Mouse (Mus musculus): ENCODE measurements at regions not wholly inside any gene's neighbourhood (a gene's known extent, or its start where the extent isn't known, plus 50 kb on each side); places are given as distances from the start of the nearest gene placed in this dataset.

DNA sequence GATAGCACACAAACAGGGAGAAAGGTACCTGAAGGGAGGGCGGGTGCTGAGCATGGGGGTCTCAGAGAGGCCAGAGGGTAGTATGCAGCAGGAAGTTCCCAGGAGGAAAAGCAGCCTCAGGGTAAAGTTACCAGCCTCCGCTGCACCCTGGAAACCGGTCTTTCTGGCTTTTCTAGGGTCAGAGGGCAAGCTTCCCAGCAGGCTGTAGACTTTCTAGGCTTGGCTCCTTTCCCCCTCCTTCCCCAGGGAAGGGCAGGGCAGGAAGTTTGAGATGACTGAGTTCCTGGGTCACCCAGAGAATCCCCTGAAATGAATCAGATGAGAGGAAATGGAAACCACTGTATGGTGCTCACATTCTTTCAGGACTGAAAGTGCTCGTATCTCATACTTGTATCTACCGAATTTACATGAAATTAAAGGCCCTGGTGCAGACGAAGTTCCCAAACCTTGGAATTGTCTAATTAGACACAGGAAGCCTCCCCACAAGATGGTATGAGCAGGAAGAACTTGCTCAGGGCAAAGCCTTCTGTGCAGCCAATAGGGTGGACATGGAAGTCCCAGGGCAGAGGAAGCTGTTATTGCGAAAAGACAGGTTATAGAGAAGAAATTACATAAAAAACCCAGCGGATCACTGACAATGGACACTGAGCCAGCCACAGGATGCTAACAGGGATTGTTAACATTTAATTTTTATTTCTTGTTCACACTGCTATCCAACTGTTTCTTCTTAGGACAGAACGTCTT is 114.9 kb downstream of the Bcl2l11 start:
- no peak for ATAC-seq (ENCODE audit: low FRiP score)
- H3K9me3 ChIP-seq (replicated peaks) = no peaks in the 10 kb centered on the region
- H3K36me3 ChIP-seq = no peaks in the 10 kb centered on the region
- no peak overlapping the region for H3K4me3 ChIP-seq (replicated peaks)
- peaks cover 3% of the 10 kb centered on the region; the same call in 1 of the 2 replicates for H3K4me1 ChIP-seq
- no peak overlapping the region for H3K9ac ChIP-seq (replicated peaks)
- no peak overlapping the region for H3K4me2 ChIP-seq
- H3K27ac ChIP-seq (replicated peaks) = no peak overlapping the region
- WGBS = 42% methylated on average over 9 of the region's 9 CpGs
- H3K27me3 ChIP-seq (replicated peaks) = no peaks in the 10 kb centered on the region

DNA sequence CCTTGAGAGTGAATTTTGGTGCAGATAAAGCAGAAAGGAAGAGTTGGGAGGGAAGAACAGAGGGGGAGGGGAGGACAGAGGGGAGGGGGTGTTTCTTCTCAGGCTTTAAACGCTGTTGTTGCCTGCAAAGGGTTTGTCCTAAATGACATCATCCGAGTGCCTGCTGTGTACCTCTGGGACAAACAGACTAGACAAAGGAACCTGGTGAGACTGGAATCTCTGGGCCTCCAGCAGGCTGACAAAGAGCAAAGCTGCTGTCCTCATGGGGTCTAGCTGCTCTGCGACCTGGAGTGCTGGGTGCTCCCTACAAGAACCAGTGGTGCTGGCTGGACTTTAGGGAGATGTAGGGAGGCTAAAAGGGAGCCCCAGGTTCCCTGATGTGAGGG is 115.4 kb downstream of the Bcl2l11 start:
- Histone ChIP-seq H3K36me3 (no peaks in the 10 kb centered on the region), H3K9ac (replicated peaks) (no peak overlapping the region), H3K4me3 (replicated peaks) (no peak overlapping the region), H3K27me3 (replicated peaks) (no peaks in the 10 kb centered on the region), H3K27ac (replicated peaks) (no peak overlapping the region), H3K4me1 (peaks cover 5% of the 10 kb centered on the region; the same call in 1 of the 2 replicates), H3K9me3 (replicated peaks) (no peaks in the 10 kb centered on the region), H3K4me2 (no peak overlapping the region)
- WGBS = 1% methylated on average over 3 of the region's 3 CpGs
- ATAC-seq (ENCODE audit: low FRiP score) = no peak

DNA sequence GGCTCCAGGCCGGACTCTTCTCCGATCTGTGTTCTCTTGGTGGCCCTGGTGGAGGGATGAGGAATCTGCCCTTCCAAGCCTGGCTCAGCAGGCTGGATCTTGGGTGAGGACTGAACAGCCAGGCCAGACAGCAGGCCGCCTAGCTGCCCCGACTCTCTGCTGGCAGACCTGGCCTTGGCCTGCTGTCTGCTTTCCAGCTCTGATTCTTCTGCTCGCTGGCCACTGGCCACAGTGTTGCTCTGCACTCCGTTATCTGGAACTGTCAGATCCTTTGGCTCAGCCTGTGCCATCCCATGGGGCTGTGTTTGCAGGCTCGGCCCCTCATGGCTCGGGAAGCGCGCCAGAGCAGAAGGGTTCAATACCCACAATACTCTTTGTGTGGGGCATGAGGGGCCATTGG is 119.7 kb downstream of the Bcl2l11 start:
- no peaks in the 10 kb centered on the region for H3K36me3 ChIP-seq
- no peak overlapping the region for H3K27ac ChIP-seq (replicated peaks)
- no peak overlapping the region for H3K9ac ChIP-seq (replicated peaks)
- H3K4me2 ChIP-seq = no peak overlapping the region
- H3K9me3 ChIP-seq (replicated peaks) = no peaks in the 10 kb centered on the region
- 51% methylated on average over 10 of the region's 10 CpGs for WGBS
- peak; percentile 83 for ATAC-seq (ENCODE audit: low FRiP score)
- H3K4me3 ChIP-seq (replicated peaks) = no peak overlapping the region
- H3K27me3 ChIP-seq (replicated peaks) = no peaks in the 10 kb centered on the region
- H3K4me1 ChIP-seq = peaks cover 9% of the 10 kb centered on the region; the same call in 1 of the 2 replicates

DNA sequence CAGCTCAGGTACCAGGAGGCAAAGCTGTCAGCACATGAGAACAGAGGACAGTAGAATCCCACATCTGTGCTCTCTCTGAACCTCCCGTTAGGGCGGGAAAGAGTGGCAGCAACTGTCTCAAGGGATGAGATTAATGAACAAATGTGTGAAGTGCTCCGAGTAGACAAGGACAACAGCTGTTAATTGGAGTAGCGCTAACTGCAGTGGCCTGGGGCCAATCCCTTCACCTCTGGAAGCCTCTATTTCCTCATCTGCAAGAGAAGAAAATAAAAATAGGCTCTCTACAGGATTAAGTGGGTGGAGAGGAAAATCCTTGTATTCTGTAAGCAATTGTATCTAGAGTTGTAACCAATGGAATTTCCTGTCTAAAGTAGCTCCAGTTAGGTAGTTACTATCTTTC is 122.1 kb downstream of the Bcl2l11 start:
- 28% methylated on average over 4 of the region's 4 CpGs for WGBS
- Histone ChIP-seq H3K4me3 (replicated peaks) (no peak overlapping the region), H3K36me3 (no peaks in the 10 kb centered on the region), H3K4me1 (peaks cover 9% of the 10 kb centered on the region; the same call in 1 of the 2 replicates), H3K27ac (replicated peaks) (no peak overlapping the region), H3K9me3 (replicated peaks) (no peaks in the 10 kb centered on the region), H3K9ac (replicated peaks) (no peak overlapping the region), H3K4me2 (no peak overlapping the region), H3K27me3 (replicated peaks) (no peaks in the 10 kb centered on the region)
- ATAC-seq (ENCODE audit: low FRiP score) = no peak

DNA sequence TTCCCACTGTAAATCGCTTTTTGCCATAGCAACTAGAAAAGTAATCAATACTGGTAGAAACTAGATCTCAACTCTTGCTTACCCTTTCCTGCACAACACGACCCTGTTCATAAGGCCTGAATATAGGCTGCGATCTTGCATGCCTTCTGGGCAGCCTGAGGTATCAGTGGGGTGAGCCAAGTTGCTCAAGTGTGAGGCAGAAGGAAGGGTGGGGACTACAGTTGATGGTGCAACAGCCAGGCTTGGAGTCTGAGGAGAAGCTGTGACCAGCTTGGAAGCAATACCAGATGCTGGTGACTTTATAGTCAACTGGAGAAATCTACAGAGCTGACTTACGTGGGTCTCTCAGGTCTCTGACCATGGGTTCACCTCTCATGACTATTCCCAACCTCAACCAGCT is 123.3 kb downstream of the Bcl2l11 start:
- H3K27me3 ChIP-seq (replicated peaks) = no peaks in the 10 kb centered on the region
- no peak overlapping the region for H3K27ac ChIP-seq (replicated peaks)
- H3K4me1 ChIP-seq = peaks cover 9% of the 10 kb centered on the region; the same call in 1 of the 2 replicates
- no peak overlapping the region for H3K4me3 ChIP-seq (replicated peaks)
- 95% methylated on average over 4 of the region's 4 CpGs for WGBS
- no peak for ATAC-seq (ENCODE audit: low FRiP score)
- no peak overlapping the region for H3K4me2 ChIP-seq
- H3K36me3 ChIP-seq = no peaks in the 10 kb centered on the region
- no peak overlapping the region for H3K9ac ChIP-seq (replicated peaks)
- no peaks in the 10 kb centered on the region for H3K9me3 ChIP-seq (replicated peaks)

DNA sequence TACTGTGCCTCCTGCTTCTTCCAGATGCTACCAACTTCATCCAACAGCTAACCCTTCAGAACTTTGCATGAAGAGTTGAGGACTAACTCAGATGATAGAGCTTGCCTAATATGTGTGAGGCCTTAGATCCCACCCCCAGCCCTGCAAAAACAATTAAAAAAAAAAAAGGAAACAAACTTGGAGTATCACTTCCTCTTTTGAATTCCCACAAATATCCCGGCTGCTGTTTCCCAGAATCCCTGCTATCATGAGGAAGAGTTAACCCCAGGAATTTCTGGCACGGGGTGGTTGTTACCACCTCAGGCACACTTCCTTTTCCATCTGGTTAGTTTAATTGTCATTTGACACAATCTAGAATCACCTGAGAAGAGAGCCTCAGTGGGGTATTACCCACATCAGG is 123.8 kb downstream of the Bcl2l11 start:
- H3K4me1 ChIP-seq = peaks cover 9% of the 10 kb centered on the region; the same call in 1 of the 2 replicates
- no peak overlapping the region for H3K27ac ChIP-seq (replicated peaks)
- no peak overlapping the region for H3K4me3 ChIP-seq (replicated peaks)
- no peak for ATAC-seq (ENCODE audit: low FRiP score)
- no peaks in the 10 kb centered on the region for H3K27me3 ChIP-seq (replicated peaks)
- WGBS = 96% methylated on average over 2 of the region's 2 CpGs
- no peaks in the 10 kb centered on the region for H3K9me3 ChIP-seq (replicated peaks)
- H3K9ac ChIP-seq (replicated peaks) = no peak overlapping the region
- H3K4me2 ChIP-seq = no peak overlapping the region
- H3K36me3 ChIP-seq = no peaks in the 10 kb centered on the region

DNA sequence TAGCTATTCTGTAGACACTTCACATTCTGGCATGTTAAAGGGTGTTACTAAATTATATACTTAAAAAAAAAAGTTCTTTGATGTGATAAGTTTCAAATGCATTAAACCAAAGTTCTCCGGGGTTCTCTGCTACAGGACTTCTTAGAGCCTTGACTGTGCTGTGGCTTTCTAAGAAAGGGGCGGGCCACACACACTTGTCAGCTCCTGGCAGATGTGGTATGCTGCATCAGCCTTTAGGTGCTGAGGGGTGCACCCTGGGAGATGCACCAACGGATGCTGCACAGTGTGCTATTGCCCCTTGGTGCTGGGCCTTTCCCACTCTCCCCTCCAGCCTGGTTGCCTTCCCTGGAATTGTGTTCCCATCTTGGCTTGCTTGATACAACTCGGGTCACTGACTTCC is 125.0 kb downstream of the Bcl2l11 start:
- WGBS = 88% methylated on average over 4 of the region's 4 CpGs
- H3K4me3 ChIP-seq (replicated peaks) = no peak overlapping the region
- H3K4me1 ChIP-seq = peaks cover 4% of the 10 kb centered on the region; the same call in 1 of the 2 replicates
- no peaks in the 10 kb centered on the region for H3K9me3 ChIP-seq (replicated peaks)
- H3K27ac ChIP-seq (replicated peaks) = no peak overlapping the region
- H3K4me2 ChIP-seq = no peak overlapping the region
- H3K9ac ChIP-seq (replicated peaks) = no peak overlapping the region
- no peak for ATAC-seq (ENCODE audit: low FRiP score)
- no peaks in the 10 kb centered on the region for H3K36me3 ChIP-seq
- H3K27me3 ChIP-seq (replicated peaks) = no peaks in the 10 kb centered on the region

DNA sequence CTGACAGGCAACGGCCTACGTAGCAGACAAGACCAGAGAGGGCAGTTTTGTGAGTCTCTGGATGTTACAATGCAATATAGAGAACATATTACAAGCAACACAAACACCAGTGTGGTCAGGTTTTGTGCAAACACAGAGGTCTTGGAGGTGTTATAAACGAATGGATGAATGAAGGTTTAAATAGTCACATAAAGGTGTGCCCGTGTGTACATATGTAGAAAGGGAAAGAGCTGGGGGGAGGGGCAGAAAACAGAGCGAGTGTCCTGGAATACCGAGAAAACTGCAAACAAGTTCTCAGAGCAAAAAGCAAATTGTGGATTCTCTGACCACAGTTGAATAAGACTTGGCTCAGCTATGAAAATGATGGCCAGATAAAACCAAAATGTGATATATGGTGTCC is 130.8 kb downstream of the Bcl2l11 start:
- Histone ChIP-seq H3K4me3 (replicated peaks) (no peak overlapping the region), H3K27me3 (replicated peaks) (no peaks in the 10 kb centered on the region), H3K27ac (replicated peaks) (no peak overlapping the region), H3K4me2 (no peak overlapping the region), H3K4me1 (no peaks in the 10 kb centered on the region), H3K36me3 (no peaks in the 10 kb centered on the region), H3K9me3 (replicated peaks) (no peaks in the 10 kb centered on the region), H3K9ac (replicated peaks) (no peak overlapping the region)
- 84% methylated on average over 6 of the region's 6 CpGs for WGBS
- ATAC-seq (ENCODE audit: low FRiP score) = no peak

DNA sequence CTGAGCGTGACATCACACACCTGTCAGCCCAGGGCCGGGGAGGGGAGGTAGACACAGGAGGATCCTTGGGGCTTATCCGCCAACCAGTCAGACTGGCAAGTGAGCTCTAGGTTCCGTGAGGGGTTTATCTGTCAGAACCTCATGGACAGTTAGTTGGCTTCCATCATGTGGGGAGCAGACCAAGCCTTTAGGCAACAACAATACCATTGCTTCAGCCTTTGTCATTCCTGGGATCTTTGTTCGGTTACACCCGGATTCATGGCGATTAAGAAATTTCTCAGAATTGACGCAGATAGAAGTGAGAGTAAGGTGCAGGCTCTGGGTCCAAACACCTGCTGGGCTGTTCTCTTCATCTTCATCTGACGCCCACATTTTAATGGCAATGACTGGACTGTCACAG is 131.4 kb downstream of the Bcl2l11 start:
- Histone ChIP-seq H3K36me3 (no peaks in the 10 kb centered on the region), H3K4me2 (no peak overlapping the region), H3K4me1 (no peaks in the 10 kb centered on the region), H3K9me3 (replicated peaks) (no peaks in the 10 kb centered on the region), H3K9ac (replicated peaks) (no peak overlapping the region), H3K4me3 (replicated peaks) (no peak overlapping the region), H3K27ac (replicated peaks) (no peak overlapping the region), H3K27me3 (replicated peaks) (no peaks in the 10 kb centered on the region)
- no peak for ATAC-seq (ENCODE audit: low FRiP score)
- WGBS = 92% methylated on average over 9 of the region's 9 CpGs

DNA sequence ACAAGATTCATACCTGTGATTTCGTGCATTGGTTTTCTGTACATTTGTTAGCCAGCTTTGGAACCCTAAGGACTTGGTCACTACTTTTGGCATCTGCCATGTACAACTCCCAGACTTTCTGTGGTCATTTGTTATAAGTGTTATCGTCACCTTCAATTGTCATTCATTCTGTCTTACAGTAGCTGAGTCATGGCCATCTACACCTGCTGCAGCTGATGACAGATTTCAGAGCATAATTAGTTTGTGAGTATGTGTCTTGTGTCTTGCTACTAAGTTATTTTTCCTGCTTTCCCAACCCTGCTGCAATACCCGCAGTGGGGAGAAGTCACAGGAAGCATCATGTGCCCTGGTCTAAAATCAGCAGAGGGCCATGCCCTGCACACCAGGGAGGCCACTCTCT is 138.0 kb downstream of the Bcl2l11 start:
- H3K27ac ChIP-seq (replicated peaks) = no peak overlapping the region
- H3K9me3 ChIP-seq (replicated peaks) = no peaks in the 10 kb centered on the region
- no peaks in the 10 kb centered on the region for H3K27me3 ChIP-seq (replicated peaks)
- no peak overlapping the region for H3K9ac ChIP-seq (replicated peaks)
- ATAC-seq (ENCODE audit: low FRiP score) = no peak
- H3K36me3 ChIP-seq = no peaks in the 10 kb centered on the region
- WGBS = 88% methylated on average over 3 of the region's 3 CpGs
- H3K4me1 ChIP-seq = no peaks in the 10 kb centered on the region
- H3K4me2 ChIP-seq = no peak overlapping the region
- H3K4me3 ChIP-seq (replicated peaks) = no peak overlapping the region

DNA sequence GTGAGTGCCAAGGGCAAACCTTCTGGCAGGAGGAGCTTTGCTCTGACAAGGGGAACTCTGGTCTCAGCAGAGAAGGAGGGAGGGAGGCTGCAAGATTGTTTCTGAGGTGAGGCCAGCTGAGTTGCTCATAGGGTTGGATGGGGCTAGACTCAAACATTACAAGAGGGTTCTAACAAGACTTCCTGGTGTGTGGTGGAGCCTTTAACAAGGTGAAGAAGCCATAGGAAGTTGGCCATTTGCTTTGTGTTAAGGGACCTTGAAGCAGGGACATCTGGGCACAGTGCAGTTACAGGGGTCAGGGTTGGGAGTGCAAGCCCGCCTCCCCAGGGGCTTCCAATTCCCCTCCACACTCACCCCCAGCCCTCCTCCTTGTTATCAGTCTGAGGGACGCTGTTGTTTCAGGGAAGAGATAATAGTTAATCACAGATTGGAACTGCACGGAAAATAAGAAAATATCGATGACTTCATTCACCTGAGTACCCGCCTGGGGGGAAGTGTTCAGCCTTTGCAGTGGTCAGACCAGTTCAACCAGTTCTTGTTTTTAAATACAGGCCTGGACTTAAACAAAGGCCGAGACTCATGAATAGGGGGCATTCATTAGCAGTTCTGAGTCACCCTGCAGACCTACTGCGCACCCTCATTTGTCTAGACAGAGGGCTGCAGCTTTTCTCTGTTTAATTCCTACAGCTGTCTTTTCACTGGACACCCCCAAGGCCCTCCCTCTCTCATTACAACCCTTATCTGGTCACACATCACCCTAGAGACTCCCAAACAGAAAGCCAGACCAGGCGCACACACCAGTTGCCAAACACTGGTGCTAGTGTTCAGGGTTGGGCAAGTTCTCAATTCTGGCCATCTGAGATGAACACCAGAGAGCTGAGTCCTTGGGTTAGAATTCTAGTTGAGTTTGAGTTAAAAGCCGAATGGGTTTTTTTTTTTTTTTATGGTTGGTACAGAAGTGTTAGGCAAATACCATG is 139.5 kb downstream of the Bcl2l11 start:
- Histone ChIP-seq H3K36me3 (no peaks in the 10 kb centered on the region), H3K9ac (replicated peaks) (no peak overlapping the region), H3K4me1 (no peaks in the 10 kb centered on the region), H3K9me3 (replicated peaks) (no peaks in the 10 kb centered on the region), H3K4me3 (replicated peaks) (no peak overlapping the region), H3K27ac (replicated peaks) (no peak overlapping the region), H3K4me2 (no peak overlapping the region), H3K27me3 (replicated peaks) (no peaks in the 10 kb centered on the region)
- ATAC-seq (ENCODE audit: low FRiP score) = no peak
- 50% methylated on average over 9 of the region's 9 CpGs for WGBS

Data from neural tube, embryonic 15.5 days (tissue).